Comparison of ENCODE assay signal across 22 mouse cellular contexts in the genomic region with DNA sequence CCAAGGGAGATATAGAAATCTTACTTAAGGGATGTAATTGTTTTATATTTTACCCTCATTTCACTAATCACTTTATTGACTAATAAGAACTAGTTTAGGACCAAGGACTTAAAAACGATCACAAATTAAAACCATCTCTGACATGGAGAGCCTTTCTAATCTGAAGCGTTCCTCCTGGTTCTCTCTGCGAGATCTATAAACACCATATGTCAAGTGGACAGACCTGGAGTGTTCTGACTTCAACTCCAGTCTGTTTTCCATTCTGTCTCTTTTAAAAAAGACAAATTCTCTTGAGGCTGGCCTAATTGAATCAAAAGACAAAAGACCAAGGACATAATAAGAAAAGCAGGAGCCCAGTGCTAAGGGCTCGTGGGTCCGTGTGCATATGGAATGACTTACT.
DNase-seq lines count a peak whose midpoint lies in the region; ATAC-seq lines count a peak whose summit lies in the region.
"Had no signal": no experiment of that assay in that cellular context is flagged by ENCODE, and none has a peak within 500 bp of the region (broad histone marks: within the 10 kb centered on the region; RNA-seq: fewer than 3 reads in every experiment).

No protein-coding gene starts in this region.

- no peak for ATAC-seq in midbrain, embryonic 11.5 days (ENCODE audit: low FRiP score)
- ATAC-seq in midbrain, embryonic 15.5 days (replicated peaks): no peak
- ATAC-seq in embryonic facial prominence, embryonic 14.5 days (ENCODE audit: low read depth): no peak
- no peak for ATAC-seq in frontal cortex, adult (ENCODE audit: low TSS enrichment)

- no peaks in the 10 kb centered on the region for H3K4me1 ChIP-seq in midbrain, embryonic 11.5 days (ENCODE audit: control insufficient read depth, insufficient read depth, low read length)
- H3K4me1 ChIP-seq in midbrain, embryonic 15.5 days: peaks cover 6% of the 10 kb centered on the region
- H3K4me1 ChIP-seq in embryonic facial prominence, embryonic 14.5 days (ENCODE audit: control insufficient read depth, insufficient read depth, low read length): no peaks in the 10 kb centered on the region
- H3K4me1 ChIP-seq: embryonic facial prominence, embryonic 15.5 days; lung, embryonic 15.5 days had no signal

- no peak overlapping the region for H3K4me3 ChIP-seq in midbrain, embryonic 11.5 days (ENCODE audit: low read depth, low read length)
- H3K4me3 ChIP-seq in midbrain, embryonic 15.5 days: no peak overlapping the region
- H3K4me3 ChIP-seq in embryonic facial prominence, embryonic 14.5 days (ENCODE audit: low read depth, low read length): no peak overlapping the region
- H3K4me3 ChIP-seq: embryonic facial prominence, embryonic 15.5 days; forebrain, embryonic 12.5 days; heart, embryonic 12.5 days; layer of hippocampus, adult 2 months; limb, embryonic 13.5 days; lung, embryonic 15.5 days; midbrain, embryonic 10.5 days; myocyte; neural tube, embryonic 13.5 days had no signal

- H3K27me3 ChIP-seq in midbrain, embryonic 11.5 days (ENCODE audit: control insufficient read depth, insufficient read depth, low read length): no peaks in the 10 kb centered on the region
- no peaks in the 10 kb centered on the region for H3K27me3 ChIP-seq in midbrain, embryonic 15.5 days (replicated peaks)
- H3K27me3 ChIP-seq in embryonic facial prominence, embryonic 14.5 days (replicated peaks; ENCODE audit: control insufficient read depth, insufficient read depth, low read length): no peaks in the 10 kb centered on the region
- H3K27me3 ChIP-seq: embryonic facial prominence, embryonic 15.5 days; forebrain, embryonic 12.5 days; heart, embryonic 12.5 days; limb, embryonic 13.5 days; lung, embryonic 15.5 days; neural tube, embryonic 13.5 days had no signal

- no peak overlapping the region for H3K9ac ChIP-seq in midbrain, embryonic 11.5 days (ENCODE audit: low read length)
- H3K9ac ChIP-seq in midbrain, embryonic 15.5 days: no peak overlapping the region
- H3K9ac ChIP-seq in embryonic facial prominence, embryonic 14.5 days (ENCODE audit: low read depth, low read length): no peak overlapping the region
- H3K9ac ChIP-seq: embryonic facial prominence, embryonic 15.5 days; forebrain, embryonic 12.5 days; heart, embryonic 12.5 days; lung, embryonic 15.5 days; neural tube, embryonic 13.5 days had no signal

- DNase-seq in cerebellum, adult 11-12 months: peak; percentile 6
- no peak for DNase-seq in cerebellum, postnatal 4 days (ENCODE audit: low spot score in 2 of 2)
- peak; percentile 77 for DNase-seq in midbrain, embryonic 11.5 days (ENCODE audit: low spot score, missing footprints)
- DNase-seq in embryonic facial prominence, embryonic 14.5 days (ENCODE audit: low spot score): peak; percentile 12
- no peak for DNase-seq in urinary bladder, postnatal 4 days (ENCODE audit: low spot score in 2 of 2)
- no peak for DNase-seq in adipocyte (ENCODE audit: low spot score)
- DNase-seq: adrenal gland, postnatal 10 days; gastrocnemius, postnatal 25 days; heart, adult 18-20 months had no signal

- H3K4me2 ChIP-seq in midbrain, embryonic 11.5 days: no peak overlapping the region
- no peak overlapping the region for H3K4me2 ChIP-seq in midbrain, embryonic 15.5 days
- no peak overlapping the region for H3K4me2 ChIP-seq in embryonic facial prominence, embryonic 14.5 days (ENCODE audit: low read depth, low read length)
- H3K4me2 ChIP-seq: embryonic facial prominence, embryonic 15.5 days; forebrain, embryonic 12.5 days; heart, embryonic 12.5 days; limb, embryonic 13.5 days; liver, embryonic 11.5 days; lung, embryonic 15.5 days; neural tube, embryonic 13.5 days had no signal

- no peak overlapping the region for H3K27ac ChIP-seq in midbrain, embryonic 11.5 days (ENCODE audit: low read depth, low read length)
- H3K27ac ChIP-seq in midbrain, embryonic 15.5 days: no peak overlapping the region
- no peak overlapping the region for H3K27ac ChIP-seq in embryonic facial prominence, embryonic 14.5 days (replicated peaks; ENCODE audit: low read depth, low read length)
- H3K27ac ChIP-seq: embryonic facial prominence, embryonic 15.5 days; forebrain, embryonic 12.5 days; layer of hippocampus, adult 2 months; limb, embryonic 13.5 days; lung, embryonic 15.5 days; midbrain, embryonic 10.5 days; neural tube, embryonic 13.5 days had no signal

- 65% methylated on average over 5 of the region's 5 CpGs for WGBS in midbrain, embryonic 11.5 days
- 63% methylated on average over 5 of the region's 5 CpGs for WGBS in midbrain, embryonic 15.5 days
- WGBS in embryonic facial prominence, embryonic 14.5 days: 56% methylated on average over 5 of the region's 5 CpGs

- H3K36me3 ChIP-seq in midbrain, embryonic 11.5 days (ENCODE audit: control insufficient read depth, insufficient read depth, low read length): no peaks in the 10 kb centered on the region
- no peaks in the 10 kb centered on the region for H3K36me3 ChIP-seq in midbrain, embryonic 15.5 days (replicated peaks)
- no peaks in the 10 kb centered on the region for H3K36me3 ChIP-seq in embryonic facial prominence, embryonic 14.5 days (ENCODE audit: control insufficient read depth, insufficient read depth, low read length)
- H3K36me3 ChIP-seq: embryonic facial prominence, embryonic 15.5 days; forebrain, embryonic 12.5 days; G1E; heart, embryonic 12.5 days; limb, embryonic 13.5 days; lung, embryonic 15.5 days; midbrain, embryonic 10.5 days; neural tube, embryonic 13.5 days had no signal

- no peaks in the 10 kb centered on the region for H3K9me3 ChIP-seq in midbrain, embryonic 11.5 days (ENCODE audit: control insufficient read depth, low read length)
- no peaks in the 10 kb centered on the region for H3K9me3 ChIP-seq in midbrain, embryonic 15.5 days
- H3K9me3 ChIP-seq in embryonic facial prominence, embryonic 14.5 days (ENCODE audit: control insufficient read depth, low read length): no peaks in the 10 kb centered on the region
- H3K9me3 ChIP-seq: embryonic facial prominence, embryonic 15.5 days; forebrain, embryonic 12.5 days; G1E; heart, embryonic 12.5 days; limb, embryonic 13.5 days; lung, embryonic 15.5 days; midbrain, embryonic 10.5 days; neural tube, embryonic 13.5 days had no signal

Comparison
In these comparisons a context has a peak if more than half of its experiments do, and no peak if none do; other contexts are left out.
1. DNase-seq: peak in cerebellum, adult 11-12 months (single experiment), midbrain, embryonic 11.5 days (single experiment) and embryonic facial prominence, embryonic 14.5 days (single experiment); none in cerebellum, postnatal 4 days (0 of 2), urinary bladder, postnatal 4 days (0 of 2) and adipocyte (single experiment).